Mouse (Mus musculus): Measurements from ENCODE around the gene Sp3.
"Not testable (repeated sequence)": the region's sequence is repeated elsewhere in the genome, so short reads cannot be mapped to it uniquely, and the experiment has no call there.

Sp3 gene

DNA sequence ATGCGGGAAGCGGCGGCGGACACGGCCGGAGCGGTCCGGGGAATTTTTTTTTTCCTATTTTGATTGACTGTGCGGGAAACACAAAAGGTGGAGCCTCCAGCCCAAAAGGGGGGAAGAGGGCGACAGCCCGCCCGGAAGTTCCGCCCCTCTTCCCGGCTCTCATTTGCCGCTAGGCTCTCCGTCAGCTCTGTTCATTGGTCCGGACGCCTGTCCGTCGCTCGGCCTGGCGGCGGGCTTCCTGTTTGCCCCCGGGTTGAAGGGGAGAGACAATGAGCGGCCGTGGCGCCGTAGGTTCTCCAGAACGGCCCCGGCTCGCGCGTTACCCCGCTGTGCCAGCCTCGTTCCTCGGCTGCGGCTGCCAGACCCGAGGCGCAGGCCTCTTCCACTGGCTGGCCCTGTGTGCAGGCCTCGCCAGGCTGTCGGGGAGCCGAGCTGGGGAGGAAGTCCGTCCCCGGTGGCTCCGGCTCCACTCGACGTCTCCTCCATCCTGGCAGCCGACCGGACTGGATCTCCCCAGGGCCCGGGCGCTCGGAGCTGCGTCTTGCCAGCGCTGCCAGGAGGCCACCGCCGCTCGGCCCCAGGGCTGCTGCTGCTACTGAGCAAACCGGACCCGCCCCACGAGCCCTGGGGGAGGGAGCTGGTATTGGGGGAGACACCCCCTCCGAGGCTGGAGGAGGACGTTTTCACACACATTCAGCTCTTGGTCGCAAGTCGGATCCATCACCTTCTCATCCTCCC lies at the start of gene Sp3:
TSS of gene Sp3 (minus strand) at position 110 of the 738 bp plus-strand sequence.
- DNase-seq: peak; percentile 98 to 99

DNA sequence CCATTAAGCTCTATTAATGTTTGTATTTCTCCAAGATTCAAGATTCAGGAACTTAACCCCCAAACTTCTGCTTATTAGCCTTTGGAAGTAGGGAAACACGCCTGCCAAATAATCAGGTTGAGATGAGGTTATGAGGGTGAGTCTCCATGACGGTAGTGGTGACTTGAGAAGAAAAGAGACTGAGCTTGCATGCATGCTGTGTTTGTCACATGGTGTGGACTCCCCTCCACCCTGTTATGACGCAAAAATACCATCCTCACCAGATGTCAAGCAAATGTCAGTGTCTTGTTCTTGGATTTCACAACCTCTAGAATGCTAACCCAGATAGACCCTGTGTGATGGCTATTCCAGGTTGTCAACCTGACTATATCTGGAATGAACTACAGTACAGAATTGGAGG lies 49.6 kb upstream of the Sp3 start:
- no peak for DNase-seq

DNA sequence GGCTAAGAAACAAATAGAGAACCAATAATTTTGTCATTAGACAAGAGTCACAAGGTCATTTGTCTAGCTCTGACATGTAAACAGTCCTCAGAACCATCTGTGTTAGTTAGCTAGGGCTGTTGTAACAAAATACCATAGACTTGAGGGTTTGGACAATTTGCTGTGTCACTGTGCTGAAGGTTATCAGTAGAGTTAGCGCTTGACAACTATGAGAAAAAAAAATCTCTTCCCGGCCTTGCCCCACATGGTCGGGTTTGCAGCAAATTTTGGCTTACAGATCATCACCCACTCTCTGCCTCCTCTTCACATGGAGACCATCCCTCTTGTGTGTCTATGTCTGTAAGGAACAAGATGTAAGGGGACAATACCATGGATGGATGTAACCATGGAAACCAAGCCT lies 47.8 kb upstream of the Sp3 start:
- no peak for DNase-seq

DNA sequence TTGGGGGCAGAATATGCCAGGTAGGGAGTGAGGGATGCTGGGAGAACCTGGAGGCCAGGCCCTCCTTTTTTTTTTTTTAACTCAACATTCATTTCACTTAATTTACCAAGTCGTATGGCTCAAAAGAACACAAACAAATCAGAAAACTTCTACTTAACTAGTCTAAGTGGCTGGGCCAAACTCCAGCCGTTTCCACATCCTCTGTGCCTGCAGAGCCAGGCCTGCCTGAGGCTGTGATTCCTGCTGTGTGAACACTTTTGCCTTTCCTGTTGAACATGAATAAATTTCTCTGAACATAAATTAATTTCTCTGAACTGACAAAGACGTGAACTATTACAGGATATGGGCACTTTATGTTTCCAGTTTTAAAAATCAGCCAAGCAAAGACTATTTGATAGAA lies 46.9 kb upstream of the Sp3 start:
- DNase-seq: no peak

DNA sequence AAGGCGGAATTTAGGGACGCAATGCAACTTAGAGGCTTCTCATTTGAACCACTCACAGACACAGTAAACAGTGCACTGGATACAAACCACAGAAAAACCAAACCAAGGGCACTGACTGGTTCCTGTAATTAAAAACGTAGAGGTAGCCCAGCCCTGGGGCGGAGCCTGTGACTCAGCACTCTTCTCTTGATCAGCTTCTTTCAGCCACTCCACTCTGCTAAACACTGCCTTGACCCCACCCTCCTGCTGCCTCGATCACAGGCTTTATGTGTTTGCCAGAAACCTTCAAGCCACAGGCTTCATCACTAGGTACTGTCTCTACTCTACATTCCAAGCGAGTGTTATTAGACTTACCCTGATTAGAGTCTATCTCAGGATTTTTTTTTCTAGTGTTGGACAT lies 43.6 kb upstream of the Sp3 start:
- DNase-seq: peak; percentile 69 to 77

DNA sequence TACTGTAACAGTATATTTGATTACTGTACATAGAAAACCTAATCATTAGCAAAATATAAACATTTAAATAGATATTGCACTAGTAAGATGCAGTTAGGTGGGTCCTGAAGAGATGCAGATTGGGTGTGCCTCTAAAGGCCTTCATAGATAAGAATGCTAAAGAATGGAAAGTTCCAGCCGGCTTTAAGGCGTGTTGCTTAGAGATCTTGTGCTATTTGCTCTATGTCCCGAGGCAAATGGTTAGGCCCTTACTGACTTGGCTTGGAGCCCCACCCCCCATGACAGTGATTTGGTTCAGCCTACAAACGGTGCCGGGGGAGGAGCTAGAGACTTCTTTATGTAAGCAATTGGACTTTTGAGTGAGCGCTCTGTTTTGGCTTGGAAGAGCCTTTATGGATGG lies 40.8 kb upstream of the Sp3 start:
- DNase-seq: no peak

DNA sequence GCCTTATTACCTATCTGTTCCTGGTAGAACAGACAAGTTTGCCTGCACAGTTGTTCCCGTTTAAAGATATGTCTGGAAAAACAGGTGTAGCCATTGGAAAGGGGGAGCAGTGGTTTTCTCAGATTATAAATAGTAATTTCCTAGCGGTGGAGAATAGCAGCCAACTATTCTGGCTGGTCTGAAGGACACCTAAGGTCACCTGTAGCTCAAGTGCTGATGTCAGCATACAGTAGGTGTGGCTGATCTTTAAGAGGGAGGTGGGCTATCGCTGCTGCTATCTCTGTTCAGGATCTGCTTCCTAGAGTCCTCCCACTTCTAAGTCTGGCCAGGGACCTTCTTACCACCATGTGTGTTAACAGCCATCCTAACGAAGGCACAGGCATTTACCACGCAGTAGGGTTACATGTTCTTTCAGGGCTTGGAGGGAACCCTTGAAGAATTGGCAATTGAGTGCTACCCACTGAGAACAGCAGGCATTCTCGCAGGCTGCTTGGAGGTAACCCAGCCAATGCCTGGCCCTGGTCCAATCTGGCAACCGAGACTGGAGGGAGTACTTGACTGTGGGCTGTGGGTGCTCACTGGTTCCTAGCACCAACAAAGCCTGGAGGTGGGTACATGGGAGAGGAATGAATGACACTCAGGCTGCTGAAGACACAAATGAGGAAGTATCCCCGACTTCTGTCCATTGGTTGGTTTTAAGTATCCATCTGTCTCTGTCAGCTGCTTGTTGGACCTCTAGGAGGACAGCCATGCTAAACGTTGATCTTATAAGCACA lies 39.3 kb upstream of the Sp3 start:
- DNase-seq: peak; percentile 65 to 71

DNA sequence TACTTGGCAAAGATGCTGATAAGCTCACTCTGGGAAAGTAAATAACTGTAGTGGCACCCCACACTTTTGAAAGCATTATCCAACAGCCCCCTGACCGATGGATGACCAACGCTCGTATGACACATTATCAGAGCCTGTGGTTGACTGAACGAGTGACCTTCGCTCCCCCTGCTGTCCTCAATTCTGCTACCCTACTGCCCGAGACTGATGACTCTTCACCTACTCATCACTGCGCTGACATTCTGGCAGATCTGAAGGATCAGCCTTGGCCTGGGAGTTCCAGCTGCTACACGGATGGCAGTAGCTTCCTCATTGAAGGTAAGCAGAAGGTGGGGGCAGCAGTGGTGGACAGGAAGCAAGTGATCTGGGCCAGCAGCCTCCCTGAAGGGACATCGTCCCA lies 33.8 kb upstream of the Sp3 start:
- not testable (repeated sequence) for DNase-seq

DNA sequence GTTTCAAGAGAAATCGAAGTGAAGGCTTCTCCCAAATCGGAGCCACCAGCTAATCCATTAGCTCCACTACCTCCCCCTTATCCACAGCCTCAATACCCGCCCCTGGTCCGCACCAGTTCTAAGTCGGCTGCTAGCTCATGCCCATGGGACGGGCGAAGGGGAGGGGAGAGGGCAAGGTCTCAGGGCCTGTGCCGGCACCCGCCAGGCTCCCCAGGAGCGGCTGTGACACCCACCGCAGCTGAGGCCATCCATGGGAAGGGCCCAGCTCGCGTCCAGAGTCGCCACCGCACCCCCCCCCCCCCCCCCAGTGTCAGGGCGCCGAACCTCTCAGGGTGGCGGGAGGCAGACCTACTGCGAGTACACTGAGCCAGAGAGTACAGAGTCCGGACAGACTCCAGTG lies 32.4 kb upstream of the Sp3 start:
- no peak for DNase-seq

DNA sequence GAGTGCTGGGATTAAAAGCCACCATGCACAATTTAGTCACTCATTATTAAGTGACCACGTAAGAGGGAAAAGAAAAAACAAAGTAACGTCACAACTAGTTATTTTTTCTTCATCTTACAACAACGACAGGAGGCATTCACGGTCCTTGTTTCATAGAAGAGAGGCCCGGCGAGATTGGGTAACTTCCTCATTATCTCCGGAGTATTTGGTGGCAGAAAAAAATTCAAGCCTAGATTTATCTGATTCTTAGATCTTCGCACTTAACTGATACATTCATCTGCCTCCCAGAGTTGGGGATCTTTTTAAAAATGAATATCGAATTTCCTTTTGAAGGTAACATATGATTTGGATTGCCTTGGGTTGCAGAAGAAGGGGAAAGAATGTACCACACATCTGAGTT lies 27.2 kb upstream of the Sp3 start:
- no peak for DNase-seq

DNA sequence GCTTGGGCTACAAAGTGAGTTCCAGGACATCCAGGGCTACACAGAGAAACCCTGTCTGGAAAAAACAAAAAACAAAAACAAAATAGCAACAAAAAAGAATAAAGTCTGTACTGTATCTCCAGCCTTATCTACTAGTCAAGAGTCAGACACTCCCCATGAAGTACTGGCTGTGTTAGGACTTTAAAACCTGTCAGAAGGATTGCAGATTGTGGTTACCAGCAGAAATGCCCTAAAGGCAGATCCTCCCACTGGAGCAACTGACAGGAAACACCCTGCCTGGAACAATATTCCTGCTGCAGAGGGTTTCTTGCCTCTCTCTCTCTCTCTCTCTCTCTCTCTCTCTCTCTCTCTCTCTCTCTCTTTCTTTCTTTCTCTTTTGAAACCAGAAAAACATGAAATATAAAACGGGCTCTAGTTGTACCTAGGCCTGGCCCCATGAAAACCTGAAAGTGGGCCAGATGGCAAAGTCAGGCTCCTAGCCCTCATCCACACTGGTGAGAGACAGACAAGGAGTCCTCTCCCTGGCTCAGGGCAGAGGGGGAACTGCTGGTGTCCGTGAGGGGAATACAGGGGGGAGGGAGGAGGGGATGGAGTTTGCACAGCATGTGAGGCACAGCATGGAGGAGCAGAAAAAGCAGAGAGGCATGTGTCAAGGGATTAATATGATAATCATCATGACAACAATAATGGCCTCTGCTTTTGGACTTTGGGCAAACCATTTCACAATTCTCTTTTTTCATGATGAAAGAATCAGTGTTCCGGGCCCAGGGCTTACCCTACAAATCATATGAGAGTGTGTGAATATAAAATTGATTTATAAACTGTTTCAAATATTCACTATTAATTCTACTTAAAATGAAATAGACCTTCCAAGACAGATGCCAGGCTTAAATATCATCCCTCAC lies 25.6 kb upstream of the Sp3 start:
- no peak for DNase-seq

DNA sequence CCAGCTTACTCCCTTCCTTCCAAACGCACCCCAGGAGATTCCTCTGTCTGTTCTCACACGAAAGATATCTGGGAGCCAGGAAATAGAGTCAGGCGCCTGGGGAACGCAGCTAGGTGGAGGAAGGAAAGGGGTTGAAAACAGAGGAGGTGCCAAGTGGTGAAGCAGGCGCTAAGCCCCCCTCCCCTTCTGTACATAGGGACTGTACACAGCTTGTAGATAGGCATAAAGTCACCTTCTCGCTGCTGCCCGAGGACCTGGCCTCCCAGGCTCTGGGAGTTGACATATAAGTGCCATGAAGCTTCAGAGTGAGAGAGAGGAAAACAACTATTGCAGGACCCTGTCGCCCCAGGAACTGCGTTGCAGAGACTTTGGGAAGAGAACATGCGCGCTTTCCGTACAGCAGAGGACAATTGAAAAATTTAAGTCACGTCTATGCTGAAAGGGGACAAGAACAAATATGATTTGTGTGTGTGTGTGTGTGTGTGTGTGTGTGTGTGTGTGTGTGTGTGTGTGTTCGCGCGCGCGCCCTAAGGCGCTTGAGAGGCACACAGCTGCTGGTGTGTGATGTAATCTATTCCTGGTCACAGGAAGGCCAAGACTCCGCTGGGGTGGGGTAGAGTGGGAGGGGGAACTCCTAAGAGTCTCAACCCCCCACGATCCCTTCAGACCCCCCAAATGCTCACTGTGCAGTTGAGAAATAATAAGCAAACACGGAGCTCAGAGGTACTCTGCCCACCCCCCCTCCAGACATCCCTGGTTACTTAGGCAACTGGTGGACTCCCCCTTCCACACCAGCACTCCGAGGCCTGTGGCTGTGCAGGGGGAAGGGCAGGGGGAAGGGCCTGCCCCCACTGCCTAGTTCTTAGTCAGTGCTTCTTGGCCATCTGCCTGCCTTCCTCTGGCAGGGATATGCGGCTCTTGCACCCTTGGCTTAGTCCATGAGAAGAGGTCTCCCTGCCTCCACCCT lies 23.8 kb upstream of the Sp3 start:
- peak; percentile 85 to 87 for DNase-seq

DNA sequence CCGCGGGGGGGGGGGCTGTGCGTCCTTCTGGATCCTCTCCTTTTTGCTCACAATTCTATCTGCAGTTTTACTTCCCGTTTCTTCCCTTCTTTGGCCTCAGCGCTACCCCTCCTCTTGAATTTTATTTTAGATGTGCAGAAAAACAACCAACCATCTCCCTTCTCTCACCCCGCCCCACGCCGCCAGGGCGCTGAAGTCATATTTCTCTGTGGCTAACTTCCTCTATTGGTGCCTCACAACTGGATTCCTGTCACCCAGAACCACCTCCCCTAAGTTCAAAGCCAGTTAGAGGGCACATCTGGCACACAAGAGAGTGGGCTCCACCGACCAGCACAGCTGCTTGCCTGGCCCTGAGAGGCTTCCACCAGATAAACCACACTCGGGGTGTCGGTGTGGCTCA lies 22.8 kb upstream of the Sp3 start:
- DNase-seq: peak; percentile 65 to 71

DNA sequence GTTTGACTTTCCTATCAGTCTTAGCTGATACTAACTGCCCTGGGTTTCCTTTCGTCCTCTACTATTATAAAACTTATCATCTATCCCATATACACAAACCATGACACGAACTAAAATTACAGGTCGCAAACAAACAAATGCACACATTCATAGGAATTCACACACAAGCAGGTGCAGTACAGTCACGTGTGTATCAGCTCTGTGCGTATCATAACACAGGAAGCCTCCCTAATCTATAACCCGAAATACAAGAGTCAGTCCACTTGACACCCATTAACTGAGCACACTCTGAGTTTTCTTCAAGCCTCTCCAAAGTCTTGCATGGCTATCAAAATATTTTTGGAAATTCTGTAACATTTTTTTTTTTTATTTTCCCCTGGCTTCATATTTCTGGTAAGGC lies 22.2 kb upstream of the Sp3 start:
- DNase-seq: no peak

DNA sequence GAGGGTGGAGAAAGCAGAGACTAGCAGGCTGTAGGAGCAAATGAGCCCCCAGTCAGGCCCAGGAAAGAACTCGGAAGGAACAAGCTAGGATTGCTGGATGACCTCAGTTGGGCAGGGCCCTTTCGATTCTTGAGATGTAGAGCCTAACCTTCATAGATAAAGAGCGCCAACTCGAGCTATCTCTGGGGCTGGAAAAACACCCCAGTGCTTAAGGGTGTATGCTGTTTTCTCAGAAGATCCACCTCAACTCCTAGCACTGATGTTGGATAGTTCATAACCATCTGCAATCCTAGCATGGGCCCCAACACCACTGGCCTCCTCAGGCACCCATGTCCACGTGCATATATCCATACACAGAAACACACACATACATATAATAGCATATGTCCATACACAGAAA lies 21.7 kb upstream of the Sp3 start:
- no peak for DNase-seq

DNA sequence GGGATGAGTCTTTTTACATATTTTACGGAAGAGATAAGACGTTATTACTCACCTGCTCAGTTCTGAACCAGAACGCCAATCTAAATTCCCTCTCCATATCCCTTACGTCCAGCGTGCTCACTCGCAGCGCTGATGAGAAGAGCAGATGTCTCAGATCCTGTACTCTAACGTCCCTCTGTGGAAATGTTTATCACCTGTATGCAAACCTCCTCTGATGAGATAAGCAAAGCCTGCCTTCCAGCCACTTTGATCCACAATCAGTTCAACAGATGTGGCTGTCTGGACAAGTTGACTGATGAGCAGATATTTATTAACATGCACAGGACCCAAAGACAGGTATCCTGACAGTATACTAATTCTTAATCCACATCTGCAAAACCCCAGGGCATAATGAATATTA lies 19.9 kb upstream of the Sp3 start:
- DNase-seq: no peak

DNA sequence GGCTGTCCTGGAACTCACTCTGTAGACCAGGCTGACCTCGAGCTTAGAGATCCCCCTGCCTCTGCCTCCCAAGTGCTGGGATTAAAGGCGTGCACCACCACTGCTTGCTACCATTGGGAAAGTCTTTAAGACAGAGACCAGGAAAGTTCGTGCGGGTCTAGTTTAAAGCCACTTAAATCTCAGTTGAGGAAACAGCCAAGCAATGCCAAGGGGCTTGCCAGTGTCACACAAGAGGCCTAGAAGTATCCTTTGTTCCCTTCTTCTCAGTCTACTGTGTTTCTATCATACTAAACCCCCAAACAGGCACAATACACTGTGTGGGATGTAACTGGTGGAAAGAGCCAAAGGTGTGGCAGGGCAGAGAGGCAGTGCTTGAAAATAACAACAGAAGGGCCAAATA lies 17.3 kb upstream of the Sp3 start:
- DNase-seq: no peak

DNA sequence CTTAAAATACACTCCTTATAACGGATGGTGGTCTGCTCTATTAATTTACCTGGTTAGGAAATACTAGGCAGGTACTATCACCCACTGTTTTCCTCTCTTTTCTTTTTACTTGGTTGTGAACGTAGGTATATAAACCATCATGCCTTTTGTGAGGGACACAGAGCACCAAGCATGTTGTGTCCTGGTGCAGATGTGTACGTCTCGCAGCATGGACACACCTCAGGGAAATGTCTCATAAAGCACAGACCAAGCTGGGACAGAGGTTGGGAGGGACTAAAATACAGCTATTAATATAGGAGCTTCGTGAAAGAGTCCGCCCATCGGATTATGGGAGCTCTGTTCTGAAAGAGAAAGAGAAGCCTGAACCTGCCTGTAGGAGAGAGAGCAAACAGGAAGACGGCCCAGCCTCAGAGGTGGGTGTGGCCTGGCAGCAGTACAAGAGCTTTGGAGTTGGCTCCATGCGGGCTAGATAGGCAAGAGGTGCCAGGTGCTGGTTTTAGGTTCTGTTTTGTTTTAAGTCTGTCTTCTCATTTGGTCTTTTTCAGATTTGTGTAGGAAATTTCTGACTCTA lies 16.6 kb upstream of the Sp3 start:
- DNase-seq: peak; percentile 84 to 87

DNA sequence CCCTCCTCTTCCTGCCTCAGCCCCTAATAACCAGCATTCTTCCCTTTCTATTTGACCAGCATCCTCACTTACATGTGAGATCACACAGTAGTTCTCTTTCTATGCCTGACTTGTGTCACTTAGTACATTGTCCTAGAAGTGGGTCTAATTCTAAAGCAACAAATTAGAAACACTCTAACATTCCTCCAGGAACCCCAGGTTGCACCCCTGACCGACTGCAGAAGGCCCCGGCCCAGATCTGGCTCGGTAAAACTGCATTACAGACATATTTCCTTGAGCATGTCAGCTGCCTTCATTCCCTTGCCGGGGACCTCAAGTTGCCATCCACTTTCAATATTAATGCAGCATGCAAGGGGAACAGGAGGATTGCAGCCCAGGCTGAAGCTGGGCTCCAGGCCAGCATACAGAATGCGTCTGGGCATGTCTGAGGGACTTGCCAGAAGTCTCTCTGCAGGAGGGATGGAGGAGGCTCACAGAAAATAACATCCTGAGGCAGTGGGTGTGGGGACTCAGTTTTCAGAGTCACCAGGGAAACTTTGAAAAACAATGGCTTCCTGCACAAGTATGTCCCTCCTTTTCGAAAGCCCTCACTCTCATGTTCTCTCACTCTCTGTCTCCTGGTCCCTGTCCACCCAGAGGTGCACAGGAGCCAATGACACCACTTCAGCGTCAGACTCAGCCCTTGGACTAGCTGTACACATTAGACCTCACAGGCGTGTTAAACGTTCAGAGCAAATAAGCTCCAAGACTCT lies 15.3 kb upstream of the Sp3 start:
- DNase-seq: peak; percentile 50 to 61

DNA sequence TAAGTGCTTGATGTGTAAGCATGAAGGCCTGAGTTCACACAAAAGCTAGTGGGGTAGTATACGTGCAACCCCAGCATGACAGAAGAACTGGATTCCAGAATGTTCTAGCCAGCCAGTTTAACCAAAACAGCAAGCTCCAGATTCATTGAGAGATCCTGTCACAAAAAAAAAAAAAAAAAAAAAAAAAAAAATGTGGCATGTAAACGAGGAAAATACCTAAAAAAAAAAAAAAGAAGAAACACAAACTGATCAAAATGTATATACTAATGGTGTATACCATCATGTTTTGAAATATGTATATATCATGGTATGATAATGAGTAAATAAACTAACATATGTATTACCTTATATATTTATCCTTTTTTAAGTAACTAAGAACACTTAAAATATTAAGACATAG lies 13.9 kb upstream of the Sp3 start:
- DNase-seq: no peak

DNA sequence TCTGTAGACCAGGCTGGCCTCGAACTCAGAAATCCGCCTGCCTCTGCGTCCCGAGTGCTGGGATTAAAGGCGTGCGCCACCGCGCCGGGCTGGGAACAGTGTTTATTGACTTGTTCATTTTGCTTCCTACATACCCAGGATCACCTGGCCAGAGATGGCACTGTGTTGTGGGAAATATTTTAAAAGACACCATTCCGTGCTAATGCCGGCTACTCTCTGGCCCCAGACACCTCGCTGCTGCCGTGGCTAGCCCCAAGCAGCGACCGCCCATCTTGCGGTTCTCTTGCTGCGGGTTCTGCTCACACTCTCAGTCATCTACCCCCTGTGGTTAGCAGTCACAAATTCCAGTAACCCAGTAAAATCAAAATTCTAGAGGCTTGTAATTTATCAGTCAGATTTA lies 12.3 kb upstream of the Sp3 start:
- no peak for DNase-seq

Measured in lung, adult 18-20 months (tissue).